Mouse (Mus musculus): ENCODE measurements around the gene Tubgcp6. TPM values are rescaled to one million over a fixed set of nuclear protein-coding genes. Genes with fewer than 3 reads are reported as not detected.

The Tubgcp6 gene
- total RNA-seq, 4 experiments from 2014 or later, result 7.4 to 7.9 (median 7.6) TPM

- DNase-seq (ENCODE audit: low spot score in 2 of 2), result no peak
Observed at GRCm38 (mm10) chr15:89104425-89104824, 18.5 kb downstream of the Tubgcp6 start.

- no peak for DNase-seq (ENCODE audit: low spot score in 2 of 2)
Observed at GRCm38 (mm10) chr15:89103921-89104320, 19.0 kb downstream of the Tubgcp6 start.

GRCm38 (mm10) chr15:89102646-89103045, 20.3 kb downstream of the Tubgcp6 start:
- no peak for DNase-seq (ENCODE audit: low spot score in 2 of 2)

GRCm38 (mm10) chr15:89100823-89101222, 22.1 kb downstream of the Tubgcp6 start:
- no peak for DNase-seq (ENCODE audit: low spot score in 2 of 2)

- no peak for DNase-seq (ENCODE audit: low spot score in 2 of 2)
Observed at GRCm38 (mm10) chr15:89098616-89099015, 24.3 kb downstream of the Tubgcp6 start.

- no peak for DNase-seq (ENCODE audit: low spot score in 2 of 2)
Observed at GRCm38 (mm10) chr15:89097450-89097849, 25.5 kb downstream of the Tubgcp6 start.

- no peak for DNase-seq (ENCODE audit: low spot score in 2 of 2)
Observed at GRCm38 (mm10) chr15:89092181-89092580, 30.7 kb downstream of the Tubgcp6 start.

- no peak for DNase-seq (ENCODE audit: low spot score in 2 of 2)
Observed at GRCm38 (mm10) chr15:89090662-89091061, 32.2 kb downstream of the Tubgcp6 start.

GRCm38 (mm10) chr15:89089248-89090051, 33.5 kb downstream of the Tubgcp6 start:
- no peak for DNase-seq (ENCODE audit: low spot score in 2 of 2)

- DNase-seq (ENCODE audit: low spot score in 2 of 2), result peak; percentile 81 to 86
Observed at GRCm38 (mm10) chr15:89088607-89089247, 34.2 kb downstream of the Tubgcp6 start, which contains the start of gene Selenoo. Selenoo (plus strand) TSS chr15:89089084.

GRCm38 (mm10) chr15:89084826-89085225, 38.1 kb downstream of the Tubgcp6 start:
- DNase-seq (ENCODE audit: low spot score in 2 of 2), result no peak

GRCm38 (mm10) chr15:89083906-89084305, 39.0 kb downstream of the Tubgcp6 start:
- DNase-seq (ENCODE audit: low spot score in 2 of 2), result no peak

- DNase-seq (ENCODE audit: low spot score in 2 of 2), result no peak
Observed at GRCm38 (mm10) chr15:89078208-89078836, 44.6 kb downstream of the Tubgcp6 start.

GRCm38 (mm10) chr15:89076156-89076731, 46.7 kb downstream of the Tubgcp6 start:
- DNase-seq (ENCODE audit: low spot score in 2 of 2), result peak; percentile 37 to 65

- DNase-seq (ENCODE audit: low spot score in 2 of 2), result peak; percentile 77 to 81
Observed at GRCm38 (mm10) chr15:89075478-89076147, 47.3 kb downstream of the Tubgcp6 start.

- no peak for DNase-seq (ENCODE audit: low spot score in 2 of 2)
Observed at GRCm38 (mm10) chr15:89074613-89075477, 48.1 kb downstream of the Tubgcp6 start, which contains the start of gene Trabd. Trabd (plus strand) TSS chr15:89075124.

- DNase-seq (ENCODE audit: low spot score in 2 of 2), result no peak
Observed at GRCm38 (mm10) chr15:89073993-89074603, 48.8 kb downstream of the Tubgcp6 start.

- no peak for DNase-seq (ENCODE audit: low spot score in 2 of 2)
Observed at GRCm38 (mm10) chr15:89070606-89071005, 52.3 kb downstream of the Tubgcp6 start.

GRCm38 (mm10) chr15:89069336-89069840, 53.5 kb downstream of the Tubgcp6 start:
- no peak for DNase-seq (ENCODE audit: low spot score in 2 of 2)

All from gastrocnemius, adult 8-10 months (tissue).